Mouse (Mus musculus) cortical plate, adult 2 months (tissue): Measurements from ENCODE around the gene Tmcc3. TPM values are rescaled to one million over a fixed set of nuclear protein-coding genes. Genes with fewer than 3 reads are reported as not detected.
A peak's percentile ranks its signal among the peaks of the same experiment; 100 is the strongest.

ENCODE experiments used
- H3K27ac ChIP-seq: fragments of 200-500 bp; 2 replicates; pipeline ENCODE4 v1.5.1; 2012; ENCODE audit warnings: low read length, control low read depth, inconsistent platforms; ENCODE audit not compliant: insufficient read depth
- H3K4me1 ChIP-seq: fragments of 200-500 bp; 2 replicates; pipeline ENCODE4 v1.6.1; 2011; ENCODE audit warnings: low read length; ENCODE audit not compliant: control insufficient read depth, insufficient read depth
- H3K4me3 ChIP-seq: fragments of 200-500 bp; 2 replicates; pipeline ENCODE4 v1.5.1; 2011; ENCODE audit warnings: mild to moderate bottlenecking, low read length, control low read depth; ENCODE audit not compliant: insufficient read depth
- CTCF ChIP-seq: fragments of 200-500 bp; IDR thresholded peaks from 2 replicates; pipeline ENCODE4 v1.5.1; 2011; ENCODE audit warnings: mild to moderate bottlenecking, control low read depth, low read length; ENCODE audit not compliant: insufficient read depth; ENCODE audit errors: extremely low read depth
- POLR2A ChIP-seq: fragments of 200-500 bp; IDR thresholded peaks from 2 replicates; pipeline ENCODE4 v1.6.1; 2011; ENCODE audit warnings: mild to moderate bottlenecking, low read length, control low read depth; ENCODE audit not compliant: insufficient read depth; ENCODE audit errors: extremely low read depth
- polyA plus RNA-seq: library from polyadenylated mRNA; depleted of rRNA; stranded (reverse); fragments of >200 nt; gene quantifications from 2 replicates; pipeline ENCODE4 v1.2.3, GENCODE M21; 2012

The Tmcc3 gene
- polyA plus RNA-seq, 1 experiment: 28.5 TPM

DNA sequence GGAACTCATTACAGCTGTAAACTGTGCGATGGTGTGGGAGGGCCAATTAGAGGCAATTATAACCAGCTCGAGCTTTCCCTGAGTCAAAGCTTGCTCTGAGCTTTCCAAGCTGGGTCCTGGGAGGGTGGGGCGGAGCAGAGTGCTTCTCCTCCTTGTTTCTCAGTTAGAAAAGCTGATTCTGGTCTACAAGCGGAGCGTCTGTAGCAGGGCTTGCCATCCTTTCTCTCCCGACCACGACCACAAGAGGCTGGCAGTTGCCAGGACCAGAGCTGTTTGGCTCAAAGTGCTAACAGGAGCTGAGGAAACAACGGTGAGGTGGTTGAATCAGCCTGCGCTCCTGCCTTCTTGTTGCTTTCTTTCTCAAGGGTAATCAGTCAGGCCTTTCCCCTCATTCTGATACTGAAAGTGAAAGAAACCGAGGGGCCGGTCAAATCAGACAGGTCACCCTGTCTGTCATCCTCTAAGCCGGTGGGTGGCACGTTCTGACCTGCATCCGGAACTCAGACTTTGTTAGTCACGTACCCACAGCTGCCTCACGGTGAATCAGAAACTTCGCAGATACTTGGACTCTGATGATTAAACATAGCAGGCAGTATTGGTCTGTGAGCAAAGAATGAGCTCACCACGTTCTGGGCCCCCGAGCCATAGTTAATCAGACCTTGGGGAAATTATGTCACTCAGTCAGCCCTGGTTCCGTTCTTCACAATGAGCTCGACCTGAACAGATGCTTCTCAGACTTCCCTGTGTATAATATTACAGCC, 233.7 kb downstream of the Tmcc3 start:
- Histone ChIP-seq H3K27ac (no peak overlapping the region), H3K4me1 (peaks cover 9% of the 10 kb centered on the region), H3K4me3 (peak overlapping the region; percentile 19)
- TF ChIP-seq POLR2A: no peak
- no peak for TF ChIP-seq CTCF

DNA sequence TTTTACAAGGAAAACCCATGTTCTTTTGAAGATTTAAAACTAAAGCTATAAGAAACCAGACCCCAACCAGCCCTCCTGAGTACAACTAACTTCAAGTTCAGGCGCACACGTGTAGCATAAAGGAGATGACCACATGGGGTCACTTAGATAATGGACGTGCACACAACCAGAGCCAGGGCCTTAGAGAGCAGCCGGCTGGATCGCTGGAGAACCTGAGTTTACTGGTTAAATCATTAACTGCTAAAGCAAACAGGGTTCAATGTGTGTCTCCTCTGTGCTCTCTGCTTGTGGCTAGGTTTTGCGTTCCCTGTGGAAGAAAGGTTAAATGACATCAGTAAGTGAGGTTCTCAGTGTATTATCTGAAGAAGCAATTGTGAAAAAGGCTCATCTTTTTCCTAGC, 234.9 kb downstream of the Tmcc3 start:
- Histone ChIP-seq H3K4me1 (peaks cover 9% of the 10 kb centered on the region), H3K4me3 (no peak overlapping the region), H3K27ac (no peak overlapping the region)
- TF ChIP-seq POLR2A (no peak), CTCF (no peak)

DNA sequence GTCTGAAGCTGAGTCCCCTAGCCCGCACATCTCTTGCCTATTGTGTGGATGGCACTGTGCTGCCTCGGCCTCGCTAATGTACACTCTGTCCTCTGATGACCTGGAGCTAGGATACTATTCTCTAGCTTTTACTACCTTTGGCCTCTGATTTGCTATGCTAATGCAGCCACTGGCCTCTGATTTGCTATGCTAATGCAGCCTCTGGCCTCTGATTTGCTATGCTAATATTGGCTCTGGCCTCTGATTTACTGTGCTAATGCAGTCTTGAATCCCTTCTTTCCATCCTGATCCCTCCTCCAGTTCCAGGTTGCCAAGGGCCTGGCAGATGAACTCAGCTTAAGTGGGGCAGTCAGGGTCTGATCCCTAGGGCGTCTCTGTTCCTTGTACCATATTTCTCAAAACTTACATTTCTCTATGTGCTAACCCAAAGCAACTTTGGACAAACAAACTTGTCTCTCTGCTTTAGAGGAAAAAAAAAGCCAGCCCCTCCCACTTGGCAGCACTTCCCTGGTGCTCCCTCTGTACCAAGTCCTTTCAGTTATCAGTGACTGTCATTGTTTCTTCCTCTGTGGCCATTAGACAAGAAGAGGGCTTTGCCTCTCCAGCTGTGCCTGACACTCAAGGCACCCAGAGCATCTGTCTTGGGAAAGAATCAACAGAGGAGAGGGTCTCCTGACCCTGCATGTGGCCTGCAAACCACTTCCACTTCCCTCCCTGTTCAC, 237.9 kb downstream of the Tmcc3 start:
- Histone ChIP-seq H3K4me1 (peaks cover 4% of the 10 kb centered on the region), H3K27ac (peak overlapping the region; percentile 94), H3K4me3 (no peak overlapping the region)
- no peak for TF ChIP-seq POLR2A
- TF ChIP-seq CTCF: no peak

DNA sequence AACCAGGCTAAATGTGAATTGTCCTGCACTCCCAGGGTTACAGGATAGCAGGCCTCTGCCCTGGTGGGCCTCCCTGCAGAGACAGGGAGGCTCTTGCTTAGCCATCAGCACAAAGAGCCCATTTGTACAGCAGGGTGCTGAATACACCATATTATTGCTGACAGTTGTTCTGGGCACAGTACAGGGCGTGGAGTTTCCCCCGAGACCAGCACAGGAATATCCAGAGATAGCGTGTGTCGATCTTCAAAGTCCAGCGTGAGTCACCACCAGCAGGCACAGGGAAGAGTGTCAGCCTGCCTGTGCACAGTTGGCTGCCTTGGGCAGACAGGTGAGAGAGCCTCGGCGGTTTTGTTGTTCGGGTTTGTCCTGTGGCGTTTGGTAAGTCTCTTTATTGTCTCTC, 238.9 kb downstream of the Tmcc3 start:
- TF ChIP-seq CTCF (no peak), POLR2A (no peak)
- 0 out of 2 replicates have a peak overlapping the region, but pooled peaks have one; percentile 94 for H3K27ac ChIP-seq
- H3K4me3 ChIP-seq: no peak overlapping the region
- H3K4me1 ChIP-seq: peaks cover 2% of the 10 kb centered on the region; the same call in 1 of the 2 replicates

DNA sequence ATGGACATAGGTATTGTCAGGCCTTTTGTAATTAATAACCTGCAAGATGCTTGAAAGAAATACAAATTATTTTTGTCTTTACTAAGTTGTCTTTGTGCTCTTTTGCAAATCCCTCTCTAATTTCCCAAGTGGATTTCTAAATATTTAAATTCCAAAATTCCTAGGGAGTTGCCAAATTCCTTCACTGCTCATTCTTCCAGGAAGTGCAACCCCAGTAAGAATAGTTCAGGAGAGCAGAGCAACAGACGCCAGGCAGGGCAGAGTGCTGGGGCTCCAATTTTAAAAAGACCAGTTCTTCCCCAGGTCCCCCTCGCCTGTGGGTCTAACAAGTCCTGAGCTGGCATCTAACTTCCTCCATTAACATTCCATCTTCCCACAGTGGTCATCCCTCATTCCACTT, 239.3 kb downstream of the Tmcc3 start:
- Histone ChIP-seq H3K4me1 (peaks cover 2% of the 10 kb centered on the region; the same call in 1 of the 2 replicates), H3K4me3 (peak overlapping the region; percentile 6; the same call in 1 of the 2 replicates), H3K27ac (no peak overlapping the region)
- TF ChIP-seq CTCF (no peak), POLR2A (no peak)

DNA sequence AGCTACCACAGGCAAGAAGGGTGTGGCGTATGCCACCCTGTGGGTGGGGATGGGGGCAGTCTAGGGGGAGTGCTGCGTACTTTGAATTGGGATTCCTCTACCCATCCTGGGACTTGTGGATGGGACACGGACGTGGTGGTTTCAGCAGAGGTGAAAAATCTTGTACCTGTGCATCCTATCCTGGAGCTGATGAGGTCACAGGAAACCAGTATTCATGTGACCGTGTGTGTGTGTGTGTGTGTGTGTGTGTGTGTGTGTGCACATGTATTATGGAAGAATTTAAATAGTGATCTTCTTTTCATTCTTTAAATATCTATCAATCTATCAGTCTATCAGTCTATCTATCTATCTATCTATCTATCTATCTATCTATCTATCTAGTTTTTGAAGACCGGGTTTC, 239.8 kb downstream of the Tmcc3 start:
- H3K4me1 ChIP-seq: peaks cover 2% of the 10 kb centered on the region; the same call in 1 of the 2 replicates
- H3K4me3 ChIP-seq: peak overlapping the region; percentile 6; the same call in 1 of the 2 replicates
- no peak overlapping the region for H3K27ac ChIP-seq
- no peak for TF ChIP-seq POLR2A
- TF ChIP-seq CTCF: no peak

DNA sequence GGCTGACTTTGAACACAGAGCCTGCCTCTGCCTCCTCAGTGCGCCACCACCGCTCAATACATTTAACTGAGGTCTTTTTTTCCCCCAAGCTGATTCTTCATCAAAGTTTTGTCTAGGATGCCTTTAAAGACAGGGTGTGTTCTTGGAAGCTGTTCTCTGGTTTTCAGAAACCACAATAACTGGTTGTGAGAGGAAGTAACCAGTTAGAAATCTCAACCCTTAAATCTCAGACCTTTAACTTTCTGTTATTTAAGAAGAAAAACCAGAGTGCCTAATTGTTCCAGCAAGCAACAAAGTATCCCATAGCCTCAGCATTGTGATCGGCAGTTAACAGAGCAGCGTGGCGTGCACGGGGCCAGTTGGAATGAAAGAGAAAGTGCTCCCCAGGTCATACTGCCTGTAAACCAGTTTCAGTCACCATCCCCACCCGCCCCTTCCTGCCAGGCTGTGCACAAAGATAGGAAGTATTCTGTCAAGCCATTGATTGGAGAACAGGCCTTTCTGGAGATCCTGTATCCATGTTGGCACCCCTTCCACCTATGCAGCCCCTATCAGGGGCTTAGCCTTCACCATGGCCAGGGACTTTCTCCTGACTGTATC, 240.3 kb downstream of the Tmcc3 start:
- no peak for TF ChIP-seq CTCF
- no peak for TF ChIP-seq POLR2A
- no peak overlapping the region for H3K4me3 ChIP-seq
- peaks cover 2% of the 10 kb centered on the region; the same call in 1 of the 2 replicates for H3K4me1 ChIP-seq
- no peak overlapping the region for H3K27ac ChIP-seq

DNA sequence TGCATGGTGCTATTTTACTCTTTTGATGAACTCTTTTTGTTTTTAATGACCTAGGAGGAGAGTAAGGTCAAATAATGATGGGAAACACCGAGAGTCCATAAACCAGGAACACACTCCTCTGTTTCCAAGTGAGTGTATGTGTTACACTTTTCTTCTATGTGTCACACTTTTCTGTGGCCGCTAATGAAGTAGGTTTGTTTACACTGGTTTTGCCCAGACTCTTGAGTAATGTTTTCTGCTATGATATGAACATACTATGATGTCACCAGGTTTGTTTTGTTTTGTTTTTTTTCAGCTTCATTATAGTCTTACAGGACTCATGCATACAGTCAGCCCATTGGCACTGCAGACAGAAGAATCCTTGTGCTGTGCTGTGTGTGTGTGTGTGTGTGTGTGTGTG, 243.6 kb downstream of the Tmcc3 start:
- Histone ChIP-seq H3K4me3 (no peak overlapping the region), H3K4me1 (no peaks in the 10 kb centered on the region), H3K27ac (no peak overlapping the region)
- TF ChIP-seq POLR2A (no peak), CTCF (no peak)

DNA sequence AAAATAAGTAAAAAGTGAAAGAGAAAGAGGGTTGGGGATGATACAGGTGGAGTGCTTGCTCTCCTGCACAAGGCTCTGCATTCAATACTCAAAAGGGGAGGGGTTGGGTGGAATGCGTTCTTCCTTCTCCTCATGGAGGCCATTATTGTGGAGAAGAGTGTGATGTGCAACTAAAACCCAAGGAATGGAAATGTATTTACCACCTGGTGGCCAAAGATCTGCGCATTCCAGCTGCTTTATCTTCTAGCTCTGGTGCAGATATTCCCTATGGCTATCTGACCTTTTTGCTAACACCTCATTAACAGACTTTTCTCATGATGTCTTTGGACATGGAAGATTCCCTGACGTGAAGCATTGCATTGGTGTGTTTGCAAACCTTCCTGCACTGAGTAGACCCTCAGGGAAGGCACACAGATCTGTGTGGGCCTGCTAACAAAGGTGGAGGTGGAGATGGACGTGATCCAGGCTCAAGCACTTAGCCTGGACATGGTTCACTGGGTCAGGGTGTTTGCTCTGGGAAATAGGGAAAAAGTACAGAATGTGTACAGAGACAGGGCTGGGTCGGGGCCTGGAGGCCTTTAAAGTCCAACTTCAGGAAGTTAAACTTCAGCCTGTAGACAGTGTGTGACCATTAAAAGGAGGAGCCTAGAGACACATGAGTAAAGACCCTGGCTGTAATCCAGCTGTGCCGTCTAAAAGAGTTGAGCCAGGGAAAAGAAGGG, 245.8 kb downstream of the Tmcc3 start:
- TF ChIP-seq CTCF: no peak
- no peak for TF ChIP-seq POLR2A
- H3K27ac ChIP-seq: no peak overlapping the region
- H3K4me3 ChIP-seq: no peak overlapping the region
- H3K4me1 ChIP-seq: no peaks in the 10 kb centered on the region
